Mouse (Mus musculus) forebrain, embryonic 13.5 days (tissue): ENCODE data around the gene Gm20918. TPM values are rescaled to one million over a fixed set of nuclear protein-coding genes. Genes with fewer than 3 reads are reported as not detected.
"Not testable (repeated sequence)": the region's sequence is repeated elsewhere in the genome, so short reads cannot be mapped to it uniquely, and the experiment has no call there.

Source experiments
- ATAC-seq: fragments of 200-750 bp; cut with Nextera tagmentation; 2 replicates; pipeline ENCODE4 v1.8.0; 2017
- H3K27ac ChIP-seq: fragments of 300-500 bp; sonication (generic); 2 replicates; pipeline ENCODE4 v1.5.1; 2015; ENCODE audit warnings: inconsistent platforms, mild to moderate bottlenecking, moderate library complexity
- H3K27me3 ChIP-seq: fragments of 300-500 bp; sonication (generic); 2 replicates; pipeline ENCODE4 v1.6.1; 2015; ENCODE audit warnings: mild to moderate bottlenecking, inconsistent platforms
- H3K36me3 ChIP-seq: fragments of 300-500 bp; sonication (generic); 2 replicates; pipeline ENCODE4 v1.6.1; 2015; ENCODE audit warnings: mild to moderate bottlenecking, inconsistent platforms; ENCODE audit not compliant: poor library complexity, severe bottlenecking
- H3K4me1 ChIP-seq: fragments of 300-500 bp; sonication (generic); 2 replicates; pipeline ENCODE4 v1.6.1; 2015; ENCODE audit warnings: inconsistent platforms
- H3K4me2 ChIP-seq: fragments of 300-500 bp; sonication (generic); 2 replicates; pipeline ENCODE4 v1.6.1; 2015; ENCODE audit warnings: inconsistent platforms, mild to moderate bottlenecking, moderate library complexity
- H3K4me3 ChIP-seq: fragments of 300-500 bp; sonication (generic); 2 replicates; pipeline ENCODE4 v1.5.1; 2015; ENCODE audit warnings: mild to moderate bottlenecking, inconsistent platforms
- H3K9ac ChIP-seq: fragments of 300-500 bp; sonication (generic); 2 replicates; pipeline ENCODE4 v1.6.1; 2015; ENCODE audit warnings: mild to moderate bottlenecking, inconsistent platforms
- H3K9me3 ChIP-seq: fragments of 300-500 bp; sonication (generic); replicated peaks from 2 replicates; pipeline ENCODE4 v1.6.1; 2016; ENCODE audit warnings: inconsistent platforms
- polyA plus RNA-seq: library from polyadenylated mRNA; unstranded; fragments of >200 nt; fragmentation: Nextera tagmentation; extraction: Ambion mirVana; gene quantifications from 2 replicates; pipeline ENCODE4 v1.2.1, GENCODE M21; 2015

The Gm20918 gene
- not detected in 2 replicates for polyA plus RNA-seq

- not testable (repeated sequence) for H3K27me3 ChIP-seq, H3K9me3 ChIP-seq
Observed at GRCm38 (mm10) chrY:5043637-5044036, at the start of gene Gm20918. Gene Gm20918 (plus strand): TSS chrY:5043937.

More at GRCm38 (mm10) chrY:5043637-5044036, at the start of gene Gm20918:
- H3K4me3 ChIP-seq, ATAC-seq, H3K4me2 ChIP-seq, H3K4me1 ChIP-seq, H3K36me3 ChIP-seq, H3K27ac ChIP-seq, H3K9ac ChIP-seq: not testable (repeated sequence)

Other genes starting within 250 kb of the Gm20918 start
- not detected in 2 replicates for gene Gm21820, start 205.5 kb downstream of the Gm20918 start, polyA plus RNA-seq